Mouse (Mus musculus): ENCODE data around the gene Enox1. TPM values are rescaled to one million over a fixed set of nuclear protein-coding genes. Genes with fewer than 3 reads are reported as not detected.
A peak's percentile ranks its signal among the peaks of the same experiment; 100 is the strongest.

Gene Enox1
- polyA plus RNA-seq, 2 experiments = 13.5 to 15.6 TPM

DNA sequence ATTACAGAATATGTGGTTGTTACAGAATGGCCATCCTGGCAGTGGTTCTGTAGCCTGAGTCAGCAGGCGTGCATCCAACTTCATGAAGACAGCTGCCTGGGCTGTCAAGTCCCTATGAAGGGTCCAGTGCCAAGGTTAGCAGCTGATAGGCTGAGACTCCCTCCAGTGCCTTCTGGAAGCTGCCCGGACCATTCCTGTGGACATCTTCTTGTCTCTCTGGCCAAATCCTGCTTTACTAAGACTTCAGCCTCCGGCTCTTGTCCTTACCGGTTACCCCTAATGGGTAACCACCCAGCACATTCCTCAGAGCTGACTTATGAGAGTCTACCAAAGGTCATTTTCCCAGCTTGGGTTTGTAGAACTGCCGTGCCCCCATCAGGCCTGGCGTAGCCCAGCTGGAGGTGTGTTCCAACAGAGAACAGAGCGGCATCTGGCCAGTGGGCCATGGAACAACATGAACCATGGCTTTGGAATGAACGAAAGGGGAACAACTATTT, 328.4 kb downstream of the Enox1 start:
- Histone ChIP-seq H3K9ac (ENCODE audit: low read depth, low read length, severe bottlenecking) (no peak overlapping the region), H3K9me3 (ENCODE audit: control insufficient read depth, low read length) (no peaks in the 10 kb centered on the region), H3K4me2 (replicated peaks; ENCODE audit: low read depth, low read length, severe bottlenecking) (no peak overlapping the region), H3K4me1 (ENCODE audit: control insufficient read depth, insufficient read depth, low read length) (0 out of 2 replicates have a peak, but pooled peaks cover 6% of the 10 kb centered on the region), H3K36me3 (ENCODE audit: control insufficient read depth, insufficient read depth, low read length) (no peaks in the 10 kb centered on the region; the same call in 1 of the 2 replicates), H3K27ac (replicated peaks; ENCODE audit: low read depth, low read length) (no peak overlapping the region), H3K27me3 (ENCODE audit: control insufficient read depth, insufficient read depth, low read length) (no peaks in the 10 kb centered on the region), H3K4me3 (replicated peaks; ENCODE audit: low read length) (no peak overlapping the region)
- ATAC-seq (ENCODE audit: low FRiP score, low read depth) (no peak), DNase-seq (ENCODE audit: low spot score) (peak; percentile 26)
- WGBS = 88% methylated on average over 8 of the region's 8 CpGs
- TF ChIP-seq POLR2A (IDR thresholded peaks at IDR 0.05; ENCODE audit: borderline replicate concordance, extremely low read depth, insufficient read depth, insufficient read length) = no peak

DNA sequence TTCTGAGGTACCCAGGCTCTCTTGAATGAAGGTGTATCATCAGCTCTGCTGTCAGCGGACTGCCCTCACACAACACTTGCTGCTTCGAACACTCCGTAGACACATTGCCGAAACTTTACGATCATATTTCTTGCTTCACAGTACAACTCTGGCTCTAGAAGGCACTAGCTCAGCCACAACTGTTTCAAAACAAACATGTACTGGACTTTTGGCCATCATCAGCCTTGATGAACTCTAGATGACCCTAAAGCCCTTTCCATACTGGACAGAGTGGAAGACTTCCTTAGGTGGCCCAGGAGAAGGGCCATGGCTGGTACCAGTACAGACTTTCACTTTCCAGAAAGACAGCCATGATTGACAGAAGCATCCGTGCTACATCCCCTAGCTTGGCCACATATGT, 334.1 kb downstream of the Enox1 start:
- Histone ChIP-seq H3K4me1 (ENCODE audit: control insufficient read depth, insufficient read depth, low read length) (0 out of 2 replicates have a peak, but pooled peaks cover 3% of the 10 kb centered on the region), H3K4me2 (replicated peaks; ENCODE audit: low read depth, low read length, severe bottlenecking) (no peak overlapping the region), H3K36me3 (ENCODE audit: control insufficient read depth, insufficient read depth, low read length) (no peaks in the 10 kb centered on the region; the same call in 1 of the 2 replicates), H3K9ac (ENCODE audit: low read depth, low read length, severe bottlenecking) (no peak overlapping the region), H3K9me3 (ENCODE audit: control insufficient read depth, low read length) (no peaks in the 10 kb centered on the region), H3K27ac (replicated peaks; ENCODE audit: low read depth, low read length) (no peak overlapping the region), H3K27me3 (ENCODE audit: control insufficient read depth, insufficient read depth, low read length) (no peaks in the 10 kb centered on the region), H3K4me3 (replicated peaks; ENCODE audit: low read length) (no peak overlapping the region)
- WGBS = 92% methylated on average over 6 of the region's 6 CpGs
- no peak for TF ChIP-seq POLR2A (IDR thresholded peaks at IDR 0.05; ENCODE audit: borderline replicate concordance, extremely low read depth, insufficient read depth, insufficient read length)
- ATAC-seq (ENCODE audit: low FRiP score, low read depth) = no peak
- no peak for DNase-seq (ENCODE audit: low spot score)

DNA sequence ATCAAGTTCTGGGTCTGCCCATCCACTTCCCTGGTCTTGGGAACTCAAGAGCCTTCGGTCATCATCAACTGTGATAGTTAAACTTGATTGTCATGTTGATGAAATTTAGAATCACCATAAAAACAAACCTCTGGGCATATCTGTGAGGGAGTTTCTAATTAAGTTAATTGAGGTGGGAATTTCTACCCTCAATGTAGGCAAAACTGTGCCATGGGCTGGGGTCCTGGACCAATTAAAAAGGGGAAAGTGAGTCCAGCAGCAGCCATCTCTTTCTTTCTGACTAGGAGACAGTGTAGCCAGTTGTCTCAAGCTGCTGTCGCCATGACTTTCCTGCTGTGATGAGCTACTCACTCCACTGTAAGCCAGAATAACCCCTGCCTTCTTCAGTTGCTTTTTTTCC, 335.2 kb downstream of the Enox1 start:
- no peak for TF ChIP-seq POLR2A (IDR thresholded peaks at IDR 0.05; ENCODE audit: borderline replicate concordance, extremely low read depth, insufficient read depth, insufficient read length)
- no peaks in the 10 kb centered on the region; the same call in 1 of the 2 replicates for H3K36me3 ChIP-seq (ENCODE audit: control insufficient read depth, insufficient read depth, low read length)
- H3K27ac ChIP-seq (replicated peaks; ENCODE audit: low read depth, low read length) = no peak overlapping the region
- 0 out of 2 replicates have a peak, but pooled peaks cover 3% of the 10 kb centered on the region for H3K4me1 ChIP-seq (ENCODE audit: control insufficient read depth, insufficient read depth, low read length)
- ATAC-seq (ENCODE audit: low FRiP score, low read depth) = no peak
- no peaks in the 10 kb centered on the region for H3K9me3 ChIP-seq (ENCODE audit: control insufficient read depth, low read length)
- no peak for DNase-seq (ENCODE audit: low spot score)
- H3K27me3 ChIP-seq (ENCODE audit: control insufficient read depth, insufficient read depth, low read length) = no peaks in the 10 kb centered on the region
- H3K4me2 ChIP-seq (replicated peaks; ENCODE audit: low read depth, low read length, severe bottlenecking) = no peak overlapping the region
- WGBS = 91% methylated on average over 2 of the region's 2 CpGs
- H3K9ac ChIP-seq (ENCODE audit: low read depth, low read length, severe bottlenecking) = no peak overlapping the region
- no peak overlapping the region for H3K4me3 ChIP-seq (replicated peaks; ENCODE audit: low read length)

DNA sequence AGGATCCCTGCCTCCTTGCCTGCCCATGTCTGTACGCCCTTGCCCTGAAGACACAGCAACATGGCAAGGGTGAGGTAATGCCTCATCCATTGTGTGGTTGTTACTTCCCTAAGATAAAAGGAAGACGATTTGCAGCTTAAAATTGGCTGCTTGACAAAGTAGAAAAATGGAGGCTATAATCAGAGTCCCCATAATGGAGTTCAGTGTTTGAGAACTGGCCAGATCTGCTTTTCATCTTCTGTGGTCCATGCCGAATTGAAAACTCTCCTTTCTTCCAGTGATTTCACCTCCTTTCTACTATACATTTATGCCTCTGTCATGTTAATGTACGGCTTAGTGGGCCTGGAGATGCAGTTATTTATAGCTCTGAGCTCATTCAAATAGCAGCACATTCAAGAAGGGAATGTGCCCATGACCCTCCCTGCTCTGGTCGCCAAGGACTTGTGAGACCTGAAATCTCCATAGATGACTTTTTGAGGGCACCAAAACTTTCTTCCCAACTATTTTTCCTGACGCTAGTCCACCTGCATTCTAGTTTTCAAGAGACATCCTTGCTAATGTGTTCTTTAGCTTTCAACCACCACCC, 343.5 kb downstream of the Enox1 start:
- Histone ChIP-seq H3K9ac (ENCODE audit: low read depth, low read length, severe bottlenecking) (no peak overlapping the region), H3K4me1 (ENCODE audit: control insufficient read depth, insufficient read depth, low read length) (no peaks in the 10 kb centered on the region), H3K4me2 (replicated peaks; ENCODE audit: low read depth, low read length, severe bottlenecking) (no peak overlapping the region), H3K9me3 (ENCODE audit: control insufficient read depth, low read length) (no peaks in the 10 kb centered on the region), H3K36me3 (ENCODE audit: control insufficient read depth, insufficient read depth, low read length) (no peaks in the 10 kb centered on the region), H3K4me3 (replicated peaks; ENCODE audit: low read length) (no peak overlapping the region), H3K27me3 (ENCODE audit: control insufficient read depth, insufficient read depth, low read length) (no peaks in the 10 kb centered on the region), H3K27ac (replicated peaks; ENCODE audit: low read depth, low read length) (no peak overlapping the region)
- TF ChIP-seq POLR2A (IDR thresholded peaks at IDR 0.05; ENCODE audit: borderline replicate concordance, extremely low read depth, insufficient read depth, insufficient read length) = no peak
- DNase-seq (ENCODE audit: low spot score) (no peak), ATAC-seq (ENCODE audit: low FRiP score, low read depth) (no peak)
- WGBS = 64% methylated on average over 6 of the region's 6 CpGs

DNA sequence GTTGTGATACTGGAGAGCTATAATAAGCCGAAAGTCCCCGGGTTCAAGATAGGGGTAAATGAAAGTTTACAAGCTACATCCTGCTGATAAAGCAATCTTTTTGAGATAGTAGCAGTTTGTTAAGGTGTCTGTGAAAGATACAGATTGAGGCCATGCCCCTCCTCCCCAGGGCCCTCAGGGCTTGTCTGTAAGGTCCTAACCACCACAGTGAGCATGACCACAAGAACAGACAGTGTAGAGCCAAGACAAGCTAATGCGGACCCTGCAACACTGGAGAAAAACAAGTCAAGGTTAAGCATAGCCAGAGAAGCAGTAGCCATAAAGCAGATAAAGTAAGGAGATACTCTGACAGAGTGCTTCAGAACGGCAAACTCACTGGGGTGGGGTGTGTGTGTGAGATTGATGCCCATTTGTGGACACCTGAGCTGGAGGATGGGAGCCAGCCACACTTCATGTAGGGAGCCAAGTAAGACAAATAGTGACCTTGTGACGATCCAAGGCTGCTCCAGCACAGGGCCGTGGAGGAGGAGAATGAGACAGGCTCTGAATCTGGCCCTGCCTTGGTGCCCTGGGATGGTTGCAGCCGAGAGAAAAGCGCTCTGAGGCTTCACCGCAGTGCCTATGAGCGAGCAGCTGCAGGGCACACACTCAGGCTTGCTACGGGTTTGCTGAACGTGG, 348.0 kb downstream of the Enox1 start:
- no peaks in the 10 kb centered on the region for H3K9me3 ChIP-seq (ENCODE audit: control insufficient read depth, low read length)

More for the DNA sequence above, 348.0 kb downstream of the Enox1 start:
- no peak overlapping the region for H3K4me3 ChIP-seq (replicated peaks; ENCODE audit: low read length)
- H3K4me1 ChIP-seq (ENCODE audit: control insufficient read depth, insufficient read depth, low read length) = no peaks in the 10 kb centered on the region
- H3K4me2 ChIP-seq (replicated peaks; ENCODE audit: low read depth, low read length, severe bottlenecking) = no peak overlapping the region
- no peak overlapping the region for H3K9ac ChIP-seq (ENCODE audit: low read depth, low read length, severe bottlenecking)
- ATAC-seq (ENCODE audit: low FRiP score, low read depth) (no peak), DNase-seq (ENCODE audit: low spot score) (no peak)
- no peak for TF ChIP-seq POLR2A (IDR thresholded peaks at IDR 0.05; ENCODE audit: borderline replicate concordance, extremely low read depth, insufficient read depth, insufficient read length)
- 74% methylated on average over 12 of the region's 12 CpGs for WGBS
- H3K27ac ChIP-seq (replicated peaks; ENCODE audit: low read depth, low read length) = no peak overlapping the region
- no peaks in the 10 kb centered on the region for H3K27me3 ChIP-seq (ENCODE audit: control insufficient read depth, insufficient read depth, low read length)
- H3K36me3 ChIP-seq (ENCODE audit: control insufficient read depth, insufficient read depth, low read length) = no peaks in the 10 kb centered on the region
